Mouse (Mus musculus): ENCODE results near the gene Folr1.

Folr1 gene

DNA sequence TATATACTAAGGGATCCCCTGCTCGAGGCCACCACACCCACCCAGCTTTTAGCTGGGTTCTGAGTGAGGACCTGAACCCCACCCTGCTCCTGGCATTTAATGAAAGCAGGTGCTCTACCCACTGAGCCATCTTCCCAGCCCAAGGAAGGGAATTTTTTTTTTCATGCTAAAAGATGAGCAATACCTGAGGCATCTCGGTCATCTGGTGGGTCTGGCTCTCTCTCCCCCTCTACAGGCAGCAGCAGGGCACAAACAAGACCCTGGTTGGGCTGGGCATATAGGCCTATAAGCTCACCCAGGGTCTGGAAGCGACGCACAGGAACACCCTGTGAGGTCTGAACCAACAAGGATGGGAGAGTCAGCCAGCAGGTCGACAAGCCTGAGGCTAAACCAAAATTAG is 37.2 kb downstream of the Folr1 start:
- DNase-seq (ENCODE audit: low read depth, low spot score), result no peak

DNA sequence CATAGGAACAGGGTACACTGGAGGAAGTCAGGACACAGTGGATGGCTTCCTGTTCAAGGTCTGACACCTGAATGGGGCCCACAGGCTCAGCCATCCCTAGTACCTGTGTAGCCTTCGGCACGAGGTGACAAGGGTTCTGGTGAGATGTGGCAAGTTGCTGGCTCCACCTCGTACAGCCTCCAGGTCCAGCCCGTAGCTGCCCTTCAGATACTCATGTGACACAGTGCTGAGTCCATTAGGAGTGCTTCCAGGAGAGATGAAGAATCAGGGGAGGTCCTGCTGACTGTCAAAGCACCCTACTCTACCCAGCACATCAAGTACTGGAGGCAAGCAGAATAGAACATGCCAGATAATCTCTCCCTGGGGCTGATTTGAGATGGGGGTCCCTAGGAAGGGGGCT is 38.2 kb downstream of the Folr1 start:
- DNase-seq (ENCODE audit: low read depth, low spot score), result no peak

DNA sequence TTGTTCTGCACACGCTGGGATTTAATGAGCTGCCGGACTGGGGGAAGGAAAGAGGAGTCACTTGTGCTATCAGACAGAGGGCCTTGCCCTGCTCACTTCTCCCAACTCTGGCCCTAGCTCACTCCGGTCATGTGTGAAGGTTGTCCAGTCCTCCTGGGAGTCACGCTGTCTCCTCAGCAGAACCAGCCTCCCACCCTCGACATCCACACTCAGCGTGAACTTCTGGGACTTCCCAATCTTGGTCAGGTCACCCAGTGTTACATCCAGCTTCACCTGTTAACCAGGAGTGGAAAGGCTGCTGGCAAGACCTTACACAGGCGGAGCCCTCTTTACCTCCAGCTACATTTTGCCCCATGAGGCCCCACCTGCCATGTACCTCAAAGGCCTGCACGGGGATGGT is 39.2 kb downstream of the Folr1 start:
- DNase-seq (ENCODE audit: low read depth, low spot score), result no peak

DNA sequence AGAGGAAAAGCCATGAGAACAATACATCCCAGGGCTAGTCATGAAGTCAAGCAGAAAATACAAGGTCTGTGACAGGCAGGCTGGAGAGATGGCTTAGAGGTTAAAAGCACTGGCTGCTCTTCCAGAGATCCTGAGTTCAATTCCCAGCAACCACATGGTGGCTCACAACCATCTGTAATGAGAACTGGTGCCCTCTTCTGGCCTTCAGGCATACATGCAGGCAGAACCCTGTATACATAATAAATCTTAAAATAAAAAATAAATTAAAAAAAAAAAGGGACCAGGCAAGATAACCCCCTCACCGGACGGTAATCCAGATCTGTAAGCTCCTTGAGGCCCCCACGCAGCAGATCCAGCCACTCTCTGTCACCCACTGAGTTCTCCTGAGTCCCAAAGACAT is 40.2 kb downstream of the Folr1 start:
- no peak for DNase-seq (ENCODE audit: low read depth, low spot score)

DNA sequence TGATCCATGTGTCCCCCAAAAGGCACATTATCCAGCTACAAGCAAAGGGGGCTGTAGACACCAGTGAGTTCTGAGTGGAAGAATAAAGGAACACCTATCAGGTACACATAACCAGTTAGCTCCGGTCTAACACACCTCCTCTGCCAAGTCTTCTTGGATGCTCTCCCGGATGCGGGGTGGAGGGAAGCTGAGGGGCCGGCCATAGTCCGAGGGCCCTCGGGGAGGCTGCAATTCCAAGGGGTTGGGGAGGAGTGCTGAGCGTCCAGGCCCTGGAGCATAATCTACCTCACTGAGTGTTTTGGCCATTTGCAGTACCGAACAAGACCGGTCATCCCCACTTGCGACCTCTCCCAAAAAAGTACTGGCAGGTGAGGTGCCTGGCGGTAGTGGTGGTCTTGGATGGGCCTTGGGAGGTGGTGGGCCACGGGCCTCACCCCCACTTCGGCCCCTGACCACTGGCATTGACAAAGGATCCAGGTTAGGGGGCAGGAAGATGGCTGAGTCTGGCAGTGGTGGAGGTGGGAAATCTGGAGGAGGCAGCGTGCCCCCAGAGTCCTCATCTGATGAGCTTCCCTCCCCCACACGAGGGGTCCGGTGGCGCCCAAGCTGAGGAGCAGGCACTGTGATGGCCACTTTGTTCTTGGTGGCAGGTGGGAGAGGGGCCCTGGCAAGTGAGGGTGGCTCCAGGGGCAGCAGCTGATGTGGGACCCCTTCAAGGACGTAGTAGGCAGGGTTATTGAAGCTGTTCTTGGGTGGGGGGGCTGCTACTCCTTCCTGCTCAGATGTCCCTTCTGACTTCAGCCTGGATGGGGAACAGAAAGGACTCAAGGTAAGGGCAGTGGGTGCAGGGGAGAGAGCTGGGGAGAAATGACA is 46.6 kb downstream of the Folr1 start:
- DNase-seq (ENCODE audit: low read depth, low spot score), result no peak

DNA sequence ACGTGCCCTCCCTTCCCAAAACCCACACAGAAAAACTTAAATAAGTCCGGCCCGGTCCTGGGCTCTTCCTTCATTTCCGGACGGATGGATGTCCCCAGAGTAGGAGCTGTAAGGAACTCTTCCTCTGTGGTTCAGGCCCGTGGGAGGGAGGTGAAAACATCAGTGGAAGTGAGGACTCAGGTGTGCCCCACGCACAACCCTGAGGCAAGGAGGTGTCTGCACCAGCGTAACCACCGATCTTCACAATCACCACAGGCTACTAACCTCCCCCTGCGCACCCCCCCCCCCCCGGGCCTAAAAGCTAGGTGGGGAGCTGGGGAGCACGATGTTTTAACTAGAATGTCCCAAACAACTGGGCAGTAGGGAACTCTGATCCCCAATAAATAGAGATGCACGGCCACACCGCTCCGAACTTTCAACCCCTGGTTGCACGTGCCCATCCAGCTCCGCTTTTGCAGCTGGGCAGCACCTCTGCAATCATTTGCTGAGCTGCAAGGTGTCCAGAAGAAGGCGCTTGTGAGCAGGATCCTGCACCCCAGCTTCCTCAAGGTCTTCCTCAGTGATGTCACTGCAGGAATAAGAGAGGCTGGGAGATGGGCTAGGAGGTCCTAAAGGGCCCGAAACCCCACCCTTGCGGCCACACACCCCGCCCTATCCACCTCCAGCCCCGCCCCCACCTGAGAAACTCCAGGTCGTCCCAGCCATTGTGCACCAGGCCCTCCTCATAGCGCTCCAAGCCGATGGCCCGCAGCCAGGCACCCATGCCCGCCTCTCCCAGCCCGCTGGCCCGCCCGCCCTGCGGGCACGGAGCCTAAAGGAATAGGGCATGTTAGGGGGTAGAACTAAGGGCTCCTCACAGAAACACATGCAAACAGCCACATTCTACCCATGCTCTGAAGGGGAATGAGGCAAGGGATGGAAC is 47.5 kb downstream of the Folr1 start:
- DNase-seq (ENCODE audit: low read depth, low spot score), result no peak

DNA sequence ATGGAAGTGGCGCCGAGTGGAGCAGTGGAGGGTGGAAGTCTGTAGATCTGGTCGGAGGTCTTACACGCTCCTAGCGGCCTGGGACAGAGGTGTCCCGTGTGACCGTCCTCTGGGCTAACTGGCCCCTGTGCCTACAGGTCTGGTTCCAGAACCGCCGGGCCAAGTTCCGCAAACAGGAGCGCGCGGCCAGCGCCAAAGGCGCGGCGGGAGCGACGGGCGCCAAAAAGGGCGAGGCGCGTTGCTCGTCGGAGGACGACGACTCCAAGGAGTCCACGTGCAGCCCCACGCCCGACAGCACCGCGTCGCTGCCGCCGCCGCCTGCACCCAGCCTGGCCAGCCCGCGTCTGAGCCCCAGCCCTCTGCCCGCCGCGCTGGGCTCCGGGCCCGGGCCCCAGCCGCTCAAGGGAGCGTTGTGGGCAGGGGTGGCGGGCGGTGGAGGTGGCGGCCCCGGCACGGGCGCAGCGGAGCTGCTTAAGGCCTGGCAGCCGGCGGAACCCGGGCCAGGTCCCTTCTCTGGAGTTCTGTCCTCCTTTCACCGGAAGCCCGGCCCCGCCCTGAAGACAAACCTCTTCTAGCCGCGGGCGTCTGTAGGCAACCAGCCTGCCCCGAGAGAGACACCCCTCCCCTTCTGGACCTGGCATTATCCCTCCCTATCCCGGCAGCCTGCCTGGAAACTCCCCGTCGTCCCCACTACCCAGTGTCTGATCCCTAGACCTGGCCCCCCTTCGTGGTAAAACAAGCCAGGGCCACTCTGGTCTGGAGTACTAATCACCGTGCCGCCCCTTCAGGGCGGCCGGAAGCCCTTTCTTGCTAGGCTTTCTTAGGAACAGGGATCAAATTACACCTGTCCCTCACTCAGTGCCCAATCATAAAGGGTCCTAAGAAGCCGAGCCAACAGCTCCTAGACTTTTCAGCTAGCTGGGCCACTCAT is 48.8 kb downstream of the Folr1 start:
- DNase-seq (ENCODE audit: low read depth, low spot score), result peak; percentile 54

DNA sequence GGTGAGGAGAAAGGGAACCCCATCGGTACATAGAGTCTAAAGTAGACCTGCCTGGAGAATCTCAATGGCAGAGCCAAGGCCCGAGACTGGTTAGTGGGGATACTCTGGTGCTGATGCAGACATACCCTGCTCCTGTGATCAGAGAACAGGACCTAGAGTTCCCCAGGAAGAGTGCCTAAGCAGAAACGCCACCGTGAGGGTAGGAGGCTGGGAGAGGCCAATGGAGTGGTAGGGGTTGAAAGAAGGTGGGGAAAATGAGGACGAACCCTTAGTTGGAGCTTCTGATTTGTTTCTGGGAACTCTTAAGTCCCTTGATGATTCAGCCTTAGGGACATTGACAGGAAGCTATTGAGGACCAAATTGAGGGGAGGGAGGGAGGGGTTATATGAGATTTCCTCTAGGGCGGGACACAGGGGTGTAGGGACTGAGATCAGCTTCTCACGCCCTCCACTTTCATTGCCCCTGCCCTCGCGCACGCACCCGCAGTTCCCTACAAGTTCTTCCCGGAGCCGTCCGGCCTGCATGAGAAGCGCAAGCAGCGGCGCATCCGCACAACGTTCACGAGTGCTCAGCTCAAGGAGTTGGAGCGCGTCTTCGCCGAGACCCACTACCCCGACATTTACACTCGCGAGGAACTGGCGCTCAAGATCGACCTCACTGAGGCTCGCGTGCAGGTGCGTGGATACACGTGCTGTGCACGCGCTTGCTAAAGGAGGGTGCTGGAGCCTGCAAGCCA is 50.1 kb downstream of the Folr1 start:
- no peak for DNase-seq (ENCODE audit: low read depth, low spot score)

DNA sequence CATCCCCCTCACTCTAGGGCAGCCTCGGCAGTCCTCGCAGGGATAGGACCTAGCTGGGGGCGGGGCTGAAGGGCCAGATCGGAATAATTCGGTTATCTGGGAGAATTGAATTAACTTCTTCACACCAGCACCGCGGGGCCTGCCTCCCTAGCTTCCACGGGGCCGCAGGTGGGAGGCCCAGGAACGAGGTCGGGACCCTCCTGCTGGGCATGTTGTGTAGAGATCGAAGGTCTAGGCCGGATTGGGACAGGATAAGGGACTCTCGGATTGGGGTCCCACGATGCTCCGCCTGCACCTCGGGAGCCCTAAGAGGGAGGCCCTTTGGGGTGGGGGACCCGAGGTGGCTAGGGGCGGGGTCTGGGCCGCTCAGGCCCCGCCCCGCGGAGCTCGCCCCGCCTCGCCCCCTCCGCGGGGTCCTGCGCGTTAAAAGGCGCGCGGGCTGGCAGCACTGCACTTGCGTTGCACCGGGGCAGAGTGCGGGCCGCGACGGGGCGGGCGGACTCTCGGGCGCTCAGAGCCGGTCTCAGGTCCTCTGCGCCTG is 52.7 kb downstream of the Folr1 start, which contains the start of gene Phox2a:
Gene Phox2a (plus strand): TSS at position 453 of the 541 bp plus-strand sequence.
- no peak for DNase-seq (ENCODE audit: low read depth, low spot score)

All from embryo, embryonic 11.5 days (tissue).